Mouse (Mus musculus) limb, embryonic 15.5 days (tissue): ENCODE data around the gene Dclk1. TPM values are rescaled to one million over a fixed set of nuclear protein-coding genes. Genes with fewer than 3 reads are reported as not detected.

Experiments used
- ATAC-seq: fragments of 200-750 bp; cut with Nextera tagmentation; 2 replicates; pipeline ENCODE4 v1.8.0; 2017; ENCODE audit warnings: low read depth, moderate TSS enrichment; ENCODE audit not compliant: insufficient number of reproducible peaks, low FRiP score, low TSS enrichment
- H3K27ac ChIP-seq: fragments of 300-500 bp; sonication (generic); 2 replicates; pipeline ENCODE4 v1.5.1; 2015; ENCODE audit warnings: moderate library complexity, mild to moderate bottlenecking, inconsistent platforms
- H3K27me3 ChIP-seq: fragments of 300-500 bp; sonication (generic); 2 replicates; pipeline ENCODE4 v1.6.1; 2015; ENCODE audit warnings: inconsistent platforms
- H3K36me3 ChIP-seq: fragments of 300-500 bp; sonication (generic); 2 replicates; pipeline ENCODE4 v1.6.1; 2015; ENCODE audit warnings: inconsistent platforms
- H3K4me1 ChIP-seq: fragments of 300-500 bp; sonication (generic); 2 replicates; pipeline ENCODE4 v1.6.1; 2015; ENCODE audit warnings: inconsistent platforms
- H3K4me2 ChIP-seq: fragments of 300-500 bp; sonication (generic); 2 replicates; pipeline ENCODE4 v1.6.1; 2015; ENCODE audit warnings: mild to moderate bottlenecking, inconsistent platforms
- H3K4me3 ChIP-seq: fragments of 300-500 bp; sonication (generic); 2 replicates; pipeline ENCODE4 v1.5.1; 2015; ENCODE audit warnings: mild to moderate bottlenecking, inconsistent platforms
- H3K9ac ChIP-seq: fragments of 300-500 bp; sonication (generic); 2 replicates; pipeline ENCODE4 v1.6.1; 2015; ENCODE audit warnings: inconsistent platforms
- H3K9me3 ChIP-seq: fragments of 300-500 bp; sonication (generic); 2 replicates; pipeline ENCODE4 v1.6.1; 2016; ENCODE audit warnings: inconsistent platforms
- WGBS: fragments of 180-500 bp; shearing (Covaris S2); methylation state at CpG from one replicate; pipeline ENCODE4 v1.1.7; 2015; 5-methylcytosine and 5-hydroxymethylcytosine counted together
- polyA plus RNA-seq: library from polyadenylated mRNA; unstranded; fragments of >200 nt; fragmentation: Nextera tagmentation; extraction: Ambion mirVana; gene quantifications from 2 replicates; pipeline ENCODE4 v1.2.1, GENCODE M21; 2015

The Dclk1 gene
- polyA plus RNA-seq, 1 experiment from 2014 or later = 70.1 TPM

- no peak for ATAC-seq
- Histone ChIP-seq H3K9ac (no peak overlapping the region), H3K4me3 (no peak overlapping the region), H3K4me2 (no peak overlapping the region), H3K27me3 (no peaks in the 10 kb centered on the region), H3K36me3 (no peaks in the 10 kb centered on the region), H3K4me1 (no peaks in the 10 kb centered on the region), H3K9me3 (no peaks in the 10 kb centered on the region), H3K27ac (no peak overlapping the region)
- WGBS = 93% methylated on average over 8 of the region's 8 CpGs
These were observed 125.0 kb downstream of the Dclk1 start for GRCm38 (mm10) chr3:55367166-55367565.

- ATAC-seq = no peak
- Histone ChIP-seq H3K4me1 (0 out of 2 replicates have a peak, but pooled peaks cover 2% of the 10 kb centered on the region), H3K9me3 (no peaks in the 10 kb centered on the region), H3K27me3 (no peaks in the 10 kb centered on the region), H3K4me3 (no peak overlapping the region), H3K36me3 (no peaks in the 10 kb centered on the region), H3K27ac (no peak overlapping the region), H3K4me2 (no peak overlapping the region), H3K9ac (no peak overlapping the region)
- 55% methylated on average over 7 of the region's 7 CpGs for WGBS
These were observed 127.0 kb downstream of the Dclk1 start for GRCm38 (mm10) chr3:55369156-55369555.

- peak overlapping the region; percentile 34 for H3K4me3 ChIP-seq
- H3K4me1 ChIP-seq = 0 out of 2 replicates have a peak, but pooled peaks cover 2% of the 10 kb centered on the region
- WGBS = 8% methylated on average over 11 of the region's 11 CpGs
- peak; percentile 27; the same call in 1 of the 2 replicates for ATAC-seq
- no peaks in the 10 kb centered on the region for H3K36me3 ChIP-seq
- no peaks in the 10 kb centered on the region for H3K27me3 ChIP-seq
- no peaks in the 10 kb centered on the region for H3K9me3 ChIP-seq
- H3K27ac ChIP-seq = no peak overlapping the region
- H3K9ac ChIP-seq = no peak overlapping the region
- peak overlapping the region; percentile 59 for H3K4me2 ChIP-seq
These were observed 131.5 kb downstream of the Dclk1 start for GRCm38 (mm10) chr3:55373689-55374088.

- Histone ChIP-seq H3K36me3 (no peaks in the 10 kb centered on the region), H3K4me1 (0 out of 2 replicates have a peak, but pooled peaks cover 6% of the 10 kb centered on the region), H3K4me2 (no peak overlapping the region), H3K27me3 (no peaks in the 10 kb centered on the region), H3K4me3 (no peak overlapping the region), H3K27ac (no peak overlapping the region), H3K9ac (no peak overlapping the region), H3K9me3 (no peaks in the 10 kb centered on the region)
- ATAC-seq = no peak
- WGBS = 87% methylated on average over 6 of the region's 6 CpGs
These were observed 136.4 kb downstream of the Dclk1 start for GRCm38 (mm10) chr3:55378591-55378990.

- no peak overlapping the region for H3K4me2 ChIP-seq
- no peak overlapping the region for H3K27ac ChIP-seq
- H3K4me3 ChIP-seq = no peak overlapping the region
- ATAC-seq = no peak
- H3K9ac ChIP-seq = no peak overlapping the region
- H3K9me3 ChIP-seq = no peaks in the 10 kb centered on the region
- H3K4me1 ChIP-seq = 0 out of 2 replicates have a peak, but pooled peaks cover 4% of the 10 kb centered on the region
- WGBS = 10% methylated on average over 9 of the region's 9 CpGs
- no peaks in the 10 kb centered on the region for H3K36me3 ChIP-seq
- H3K27me3 ChIP-seq = no peaks in the 10 kb centered on the region
These were observed 138.3 kb downstream of the Dclk1 start for GRCm38 (mm10) chr3:55380471-55380870.

DNA sequence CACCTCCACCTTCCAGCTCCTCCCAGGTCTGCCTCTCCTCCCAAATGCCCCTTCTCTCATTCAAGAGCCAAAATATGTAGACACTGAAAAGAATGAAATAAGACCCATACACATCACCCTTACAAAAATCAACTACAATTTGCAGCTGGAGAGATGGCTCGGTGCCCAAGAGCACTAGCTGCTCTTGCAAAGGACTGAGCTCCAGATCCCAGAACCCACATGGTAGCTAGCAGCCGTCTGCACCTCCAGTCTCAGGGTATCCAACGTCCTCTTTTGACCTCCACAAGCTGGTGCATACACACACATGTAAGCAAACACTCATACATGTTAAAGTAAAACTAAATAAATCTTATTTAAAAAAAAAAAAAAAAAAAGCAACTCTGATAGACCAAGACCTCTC is 150.4 kb downstream of the Dclk1 start:
- H3K4me3 ChIP-seq = no peak overlapping the region
- H3K27ac ChIP-seq = no peak overlapping the region
- H3K27me3 ChIP-seq = no peaks in the 10 kb centered on the region
- H3K9me3 ChIP-seq = no peaks in the 10 kb centered on the region
- 37% methylated on average over 3 of the region's 3 CpGs for WGBS
- H3K4me1 ChIP-seq = peaks cover 5% of the 10 kb centered on the region; the same call in 1 of the 2 replicates
- no peak overlapping the region for H3K4me2 ChIP-seq
- no peak for ATAC-seq
- H3K9ac ChIP-seq = no peak overlapping the region
- no peaks in the 10 kb centered on the region for H3K36me3 ChIP-seq

DNA sequence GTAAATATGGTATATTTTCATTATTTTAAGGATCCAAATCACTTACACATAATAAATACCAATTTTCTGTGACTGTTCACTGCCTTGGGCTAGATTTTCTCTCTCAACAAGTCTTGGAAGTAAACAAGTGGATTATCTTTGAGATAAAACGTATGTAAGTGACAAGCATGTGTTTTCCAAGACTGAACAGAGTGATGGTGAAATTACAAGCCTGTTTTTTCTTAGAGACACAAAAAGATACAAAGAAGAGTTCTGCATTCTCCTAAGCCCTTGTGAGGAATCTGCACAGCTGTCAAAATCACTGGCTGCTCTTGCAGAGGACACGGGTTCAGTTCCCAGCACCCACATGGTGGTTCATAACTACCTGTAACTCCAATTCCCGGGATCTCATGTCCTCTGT is 151.4 kb downstream of the Dclk1 start:
- Histone ChIP-seq H3K9me3 (no peaks in the 10 kb centered on the region), H3K27ac (no peak overlapping the region), H3K4me2 (no peak overlapping the region), H3K4me1 (peaks cover 5% of the 10 kb centered on the region; the same call in 1 of the 2 replicates), H3K4me3 (no peak overlapping the region), H3K27me3 (no peaks in the 10 kb centered on the region), H3K36me3 (no peaks in the 10 kb centered on the region), H3K9ac (no peak overlapping the region)
- 76% methylated on average over 3 of the region's 3 CpGs for WGBS
- no peak for ATAC-seq

DNA sequence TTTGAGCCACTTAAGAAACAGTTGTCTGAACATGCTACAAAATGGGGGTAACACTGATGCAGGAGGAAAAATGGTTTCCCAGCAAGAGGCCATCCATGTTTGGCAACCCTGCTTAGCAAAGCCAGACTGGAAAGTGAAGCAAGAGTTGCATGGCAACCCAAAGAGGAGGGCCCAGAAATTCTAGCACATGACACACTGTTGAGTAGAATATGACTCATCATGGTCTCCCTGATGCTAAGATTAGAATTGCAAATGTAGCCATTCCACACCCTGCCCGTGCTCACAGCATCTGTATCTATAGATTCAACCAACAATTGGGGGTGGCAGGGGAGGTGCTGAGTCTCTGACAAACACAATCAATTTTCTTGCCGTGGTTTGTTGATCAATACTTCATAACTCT is 154.6 kb downstream of the Dclk1 start:
- no peak for ATAC-seq
- Histone ChIP-seq H3K4me3 (no peak overlapping the region), H3K4me1 (peaks cover 5% of the 10 kb centered on the region; the same call in 1 of the 2 replicates), H3K9ac (no peak overlapping the region), H3K27ac (no peak overlapping the region), H3K27me3 (no peaks in the 10 kb centered on the region), H3K4me2 (no peak overlapping the region), H3K9me3 (no peaks in the 10 kb centered on the region), H3K36me3 (no peaks in the 10 kb centered on the region)
- WGBS = 69% methylated on average over 2 of the region's 2 CpGs

DNA sequence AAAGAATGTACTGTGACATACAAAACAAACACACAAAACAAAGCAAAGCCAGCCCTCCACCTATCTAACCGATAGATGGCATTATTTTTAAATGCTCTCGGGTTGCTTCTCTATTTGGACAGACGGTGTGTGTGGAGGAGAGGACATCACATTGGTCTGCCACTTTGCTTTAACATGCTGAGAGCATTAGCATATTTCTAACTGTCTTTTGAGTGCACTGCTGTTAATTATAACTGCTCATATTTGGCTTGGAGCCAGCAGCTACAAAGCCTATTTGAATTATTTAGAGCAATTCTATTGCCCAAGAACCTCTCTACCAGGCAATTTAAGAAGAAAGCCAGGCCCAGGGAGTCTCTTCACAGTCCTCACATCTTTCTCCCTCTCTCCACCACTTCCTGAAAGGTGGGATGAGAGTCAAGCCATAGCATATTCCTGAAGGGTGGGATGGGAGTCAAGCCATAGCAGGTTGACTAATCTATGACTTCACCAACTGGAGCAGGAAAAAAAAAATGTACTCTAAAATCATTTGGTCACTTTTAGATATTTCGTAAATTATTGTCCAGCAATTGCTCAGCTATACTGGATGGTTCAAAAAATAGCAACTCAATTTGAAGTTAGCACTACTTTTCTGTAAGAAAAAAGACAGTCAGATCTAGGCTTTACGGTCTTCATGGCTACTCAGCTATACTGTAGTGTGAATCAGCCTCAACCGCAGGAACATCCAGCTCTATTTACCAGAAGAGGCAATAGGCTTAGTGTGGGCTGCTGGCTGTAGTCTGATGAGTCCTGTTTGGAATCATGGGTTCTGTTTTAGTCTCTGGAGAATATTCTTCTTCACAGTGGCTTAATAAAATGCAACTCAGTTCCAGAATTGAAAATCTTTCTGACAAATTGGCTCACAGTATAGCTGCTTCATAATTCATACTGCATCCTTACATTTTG is 155.9 kb downstream of the Dclk1 start:
- Histone ChIP-seq H3K4me1 (no peaks in the 10 kb centered on the region), H3K36me3 (no peaks in the 10 kb centered on the region), H3K9me3 (no peaks in the 10 kb centered on the region), H3K4me2 (no peak overlapping the region), H3K27ac (no peak overlapping the region), H3K27me3 (no peaks in the 10 kb centered on the region), H3K9ac (no peak overlapping the region), H3K4me3 (no peak overlapping the region)
- no peak for ATAC-seq
- 86% methylated on average over 6 of the region's 6 CpGs for WGBS

- H3K4me1 ChIP-seq = no peaks in the 10 kb centered on the region
- no peak overlapping the region; the same call in 1 of the 2 replicates for H3K27ac ChIP-seq
- H3K9me3 ChIP-seq = no peaks in the 10 kb centered on the region
- no peak overlapping the region for H3K4me3 ChIP-seq
- 89% methylated on average over 1 of the region's 1 CpGs for WGBS
- H3K4me2 ChIP-seq = no peak overlapping the region
- no peaks in the 10 kb centered on the region for H3K27me3 ChIP-seq
- no peaks in the 10 kb centered on the region for H3K36me3 ChIP-seq
- no peak overlapping the region for H3K9ac ChIP-seq
- ATAC-seq = no peak
These were observed 159.1 kb downstream of the Dclk1 start for GRCm38 (mm10) chr3:55401236-55401635.

GRCm38 (mm10) chr3:55404751-55405150 is 162.6 kb downstream of the Dclk1 start:
- 95% methylated on average over 7 of the region's 7 CpGs for WGBS
- no peak overlapping the region for H3K27ac ChIP-seq
- no peaks in the 10 kb centered on the region for H3K9me3 ChIP-seq
- H3K4me3 ChIP-seq = no peak overlapping the region
- H3K36me3 ChIP-seq = no peaks in the 10 kb centered on the region
- no peak for ATAC-seq
- no peaks in the 10 kb centered on the region for H3K27me3 ChIP-seq
- H3K4me1 ChIP-seq = 0 out of 2 replicates have a peak, but pooled peaks cover 2% of the 10 kb centered on the region
- no peak overlapping the region for H3K9ac ChIP-seq
- no peak overlapping the region for H3K4me2 ChIP-seq

GRCm38 (mm10) chr3:55406616-55407015 is 164.5 kb downstream of the Dclk1 start:
- no peak for ATAC-seq
- 66% methylated on average over 7 of the region's 7 CpGs for WGBS
- H3K27me3 ChIP-seq = no peaks in the 10 kb centered on the region
- 0 out of 2 replicates have a peak, but pooled peaks cover 2% of the 10 kb centered on the region for H3K4me1 ChIP-seq
- no peak overlapping the region for H3K4me2 ChIP-seq
- H3K4me3 ChIP-seq = no peak overlapping the region
- H3K27ac ChIP-seq = no peak overlapping the region
- H3K9me3 ChIP-seq = no peaks in the 10 kb centered on the region
- H3K9ac ChIP-seq = no peak overlapping the region
- H3K36me3 ChIP-seq = no peaks in the 10 kb centered on the region
